Mouse (Mus musculus) cerebral cortex, adult 2 months (tissue): ENCODE data around the gene Tmf1.

Source experiments
- WGBS: fragments of 180-500 bp; shearing (Covaris S2); methylation state at CpG from one replicate; pipeline ENCODE4 v1.1.7; 2018; 5-methylcytosine and 5-hydroxymethylcytosine counted together

Tmf1 gene

DNA sequence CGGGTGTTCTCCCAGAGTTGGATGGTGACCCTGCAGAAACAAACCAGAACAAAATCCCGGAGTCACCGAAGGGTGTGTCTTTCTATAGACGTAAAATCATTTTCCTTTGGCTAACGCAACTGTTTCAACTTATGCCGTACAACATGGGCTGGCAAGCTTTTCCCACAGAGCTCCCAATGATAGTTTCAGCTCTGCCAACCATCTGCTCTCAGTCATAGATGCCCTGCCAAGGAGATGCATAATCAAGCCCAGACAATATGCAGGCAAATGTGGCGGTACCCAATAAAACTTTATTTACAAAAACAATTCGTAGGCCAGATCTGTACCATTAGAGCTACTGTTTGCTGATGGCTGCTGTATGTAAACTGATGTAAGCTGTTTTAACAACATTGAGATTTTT lies 66.7 kb downstream of the Tmf1 start:
- WGBS, result 50% methylated on average over 8 of the region's 8 CpGs

DNA sequence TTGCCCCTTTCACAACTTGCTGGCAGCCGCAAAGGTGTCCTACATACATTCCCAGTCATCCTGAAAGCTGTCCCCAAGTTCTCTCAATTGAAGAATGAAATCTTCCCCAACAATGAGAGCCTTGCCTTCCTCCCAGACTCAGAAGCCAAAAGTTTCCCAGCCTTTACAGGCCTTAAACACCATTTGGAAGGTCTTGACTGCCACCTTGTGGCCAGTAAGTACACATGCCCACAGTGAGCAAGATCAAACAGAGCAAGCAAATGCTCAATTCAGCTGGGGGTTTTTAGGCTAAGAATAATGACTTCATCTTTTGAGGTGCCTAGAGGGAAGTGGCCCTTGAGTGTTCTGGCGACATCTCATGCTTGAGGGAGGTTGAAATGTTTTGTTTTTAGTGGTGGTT lies 72.1 kb downstream of the Tmf1 start:
- 20% methylated on average over 2 of the region's 2 CpGs for WGBS

GRCm38 (mm10) chr6:97106106-97106505 lies 72.8 kb downstream of the Tmf1 start:
- 74% methylated on average over 8 of the region's 8 CpGs for WGBS

- 85% methylated on average over 7 of the region's 7 CpGs for WGBS
Observed at GRCm38 (mm10) chr6:97104264-97104852, 74.6 kb downstream of the Tmf1 start.
